Mouse (Mus musculus) G1E (cell line): Measurements from ENCODE around the gene Vps50. TPM values are rescaled to one million over a fixed set of nuclear protein-coding genes. Genes with fewer than 3 reads are reported as not detected.

Experiments
- ATAC-seq: 2 replicates; pipeline ENCODE4 v1.8.0; 2016; ENCODE audit warnings: mild to moderate bottlenecking; ENCODE audit not compliant: insufficient number of reproducible peaks, poor library complexity, low FRiP score, severe bottlenecking; ENCODE audit errors: extremely low read depth
- DNase-seq: peaks from one replicate; pipeline ENCODE4 v3.0.0; 2012; ENCODE audit warnings: low spot score
- H3K27me3 ChIP-seq: 2 replicates; pipeline ENCODE4 v1.6.1; 2012; ENCODE audit warnings: mild to moderate bottlenecking, low read length, inconsistent platforms; ENCODE audit not compliant: insufficient read depth
- H3K36me3 ChIP-seq: replicated peaks from 2 replicates; pipeline ENCODE3; 2012; ENCODE audit warnings: mild to moderate bottlenecking, inconsistent platforms
- H3K4me1 ChIP-seq: 2 replicates; pipeline ENCODE4 v1.6.1; 2012; ENCODE audit warnings: low read depth, low read length, inconsistent platforms, mixed read lengths; ENCODE audit not compliant: insufficient read depth
- H3K4me3 ChIP-seq: 2 replicates; pipeline ENCODE4 v1.5.1; 2012; ENCODE audit warnings: low read depth, mild to moderate bottlenecking, inconsistent platforms, low read length, moderate library complexity, mixed read lengths
- H3K9me3 ChIP-seq: replicated peaks from 2 replicates; pipeline ENCODE4 v1.6.1; 2012; ENCODE audit warnings: inconsistent platforms
- CTCF ChIP-seq: IDR thresholded peaks from 2 replicates; pipeline ENCODE4 v1.5.1; 2012; ENCODE audit warnings: low read depth, low read length, inconsistent platforms, mixed read lengths
- GATA1 ChIP-seq: IDR thresholded peaks from 2 replicates; pipeline ENCODE4 v1.6.1; 2012; ENCODE audit warnings: borderline replicate concordance, low read length, inconsistent platforms, mixed read lengths
- GATA2 ChIP-seq: IDR thresholded peaks from 2 replicates; pipeline ENCODE4 v1.6.1; 2012; ENCODE audit warnings: low read depth, low read length, inconsistent platforms, borderline replicate concordance
- POLR2AphosphoS5 ChIP-seq: IDR thresholded peaks from 2 replicates; pipeline ENCODE4 v1.6.1; 2012; ENCODE audit warnings: low read depth, low read length, inconsistent platforms; ENCODE audit not compliant: insufficient replicate concordance
- TAL1 ChIP-seq: conservative IDR thresholded peaks from 2 replicates; pipeline ENCODE4 v1.6.1; 2012; ENCODE audit warnings: low read depth, low read length, inconsistent platforms, mixed read lengths
- polyA plus RNA-seq: library from polyadenylated mRNA; stranded (reverse); fragments of >175 nt; gene quantifications from 2 replicates; pipeline ENCODE4 v1.2.3, GENCODE M21; 2012
- total RNA-seq, 2 experiments: library from RNA; stranded (forward) in 1 of 2; stranded (reverse) in 1 of 2; fragments of 200-1000 nt in 1 of 2; fragments of >200 nt in 1 of 2; fragmentation: Nextera tagmentation in 1 of 2; gene quantifications; 2 replicates each; pipeline ENCODE4 v1.2.3; 2014 to 2017

Gene Vps50
- total and polyA plus RNA-seq, 3 experiments = 1.6 to 49.2 (median 24.5) TPM

- TF ChIP-seq CTCF (no peak), POLR2AphosphoS5 (no peak), GATA1 (no peak), GATA2 (no peak), TAL1 (no peak)
- Histone ChIP-seq H3K36me3 (no peaks in the 10 kb centered on the region), H3K4me3 (no peak overlapping the region), H3K4me1 (no peaks in the 10 kb centered on the region), H3K27me3 (no peaks in the 10 kb centered on the region; the same call in 1 of the 2 replicates), H3K9me3 (no peaks in the 10 kb centered on the region)
- ATAC-seq (no peak), DNase-seq (no peak)
Observed at GRCm38 (mm10) chr6:3470706-3471105, 27.5 kb upstream of the Vps50 start.

GRCm38 (mm10) chr6:3476299-3476698 is 21.9 kb upstream of the Vps50 start:
- DNase-seq (no peak), ATAC-seq (no peak)
- no peak for TF ChIP-seq CTCF
- no peak for TF ChIP-seq TAL1
- no peak for TF ChIP-seq POLR2AphosphoS5
- no peak for TF ChIP-seq GATA1
- TF ChIP-seq GATA2 = no peak
- Histone ChIP-seq H3K9me3 (no peaks in the 10 kb centered on the region), H3K4me3 (no peak overlapping the region), H3K4me1 (no peaks in the 10 kb centered on the region), H3K27me3 (no peaks in the 10 kb centered on the region; the same call in 1 of the 2 replicates), H3K36me3 (no peaks in the 10 kb centered on the region)

DNA sequence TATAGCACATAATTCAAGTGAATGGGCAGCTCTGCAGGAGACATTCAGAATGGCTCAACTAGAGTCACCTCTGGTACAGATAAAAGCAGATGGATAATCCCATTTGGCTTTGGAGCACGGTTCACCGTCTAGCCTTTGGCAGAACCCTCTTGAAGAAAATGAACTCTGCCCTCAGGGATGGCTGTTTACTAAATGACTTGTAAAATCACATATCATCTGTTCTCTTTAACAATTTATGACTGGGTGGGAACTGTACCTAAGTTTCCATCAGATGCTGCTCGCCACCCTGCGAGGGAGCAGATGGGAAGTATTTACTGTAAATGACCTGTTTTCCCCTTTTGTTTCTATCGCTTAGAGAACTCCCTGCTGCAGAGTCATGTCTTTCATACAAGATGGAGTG is 18.3 kb upstream of the Vps50 start:
- TF ChIP-seq CTCF = no peak
- no peak for TF ChIP-seq GATA2
- TF ChIP-seq POLR2AphosphoS5 = no peak
- no peak for TF ChIP-seq GATA1
- TF ChIP-seq TAL1 = no peak
- no peaks in the 10 kb centered on the region for H3K36me3 ChIP-seq

GRCm38 (mm10) chr6:3481705-3482104 is 16.5 kb upstream of the Vps50 start:
- H3K4me1 ChIP-seq = no peaks in the 10 kb centered on the region
- H3K27me3 ChIP-seq = no peaks in the 10 kb centered on the region; the same call in 1 of the 2 replicates
- DNase-seq (no peak), ATAC-seq (no peak)
- H3K36me3 ChIP-seq = no peaks in the 10 kb centered on the region
- TF ChIP-seq GATA2 (no peak), GATA1 (no peak), POLR2AphosphoS5 (no peak), CTCF (no peak)
- no peaks in the 10 kb centered on the region for H3K9me3 ChIP-seq
- no peak overlapping the region for H3K4me3 ChIP-seq

More for the DNA sequence above, 18.3 kb upstream of the Vps50 start:
- Histone ChIP-seq H3K27me3 (no peaks in the 10 kb centered on the region; the same call in 1 of the 2 replicates), H3K4me1 (no peaks in the 10 kb centered on the region), H3K9me3 (no peaks in the 10 kb centered on the region), H3K4me3 (no peak overlapping the region)
- DNase-seq = no peak
- no peak for ATAC-seq

- no peaks in the 10 kb centered on the region for H3K9me3 ChIP-seq
- H3K27me3 ChIP-seq = peaks cover 6% of the 10 kb centered on the region
- no peaks in the 10 kb centered on the region for H3K4me1 ChIP-seq
- H3K36me3 ChIP-seq = no peaks in the 10 kb centered on the region
- H3K4me3 ChIP-seq = no peak overlapping the region
- ATAC-seq = no peak
- no peak for TF ChIP-seq POLR2AphosphoS5
- no peak for TF ChIP-seq GATA2
- TF ChIP-seq GATA1 = no peak
- no peak for TF ChIP-seq TAL1
- no peak for TF ChIP-seq CTCF
- DNase-seq = no peak
Observed at GRCm38 (mm10) chr6:3485133-3485532, 13.0 kb upstream of the Vps50 start.

DNA sequence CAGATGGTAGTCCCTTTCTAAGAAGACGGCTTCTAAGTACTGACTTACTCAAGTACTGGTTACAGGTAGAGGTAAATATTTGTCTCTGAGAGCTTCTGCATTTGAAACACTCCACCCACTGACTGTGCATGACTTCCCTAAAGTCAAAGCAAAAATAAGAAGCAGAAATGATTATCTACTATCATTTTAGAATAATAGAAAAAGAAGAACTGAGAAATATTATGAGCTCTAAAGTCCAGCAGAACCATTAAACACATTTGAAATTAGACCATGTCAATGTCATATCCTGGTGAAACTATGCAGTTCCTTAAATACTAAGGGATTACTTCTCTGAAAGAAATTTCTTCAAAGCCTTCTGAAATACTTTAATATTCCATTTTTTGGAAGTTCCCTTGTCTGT is 10.8 kb upstream of the Vps50 start:
- DNase-seq (no peak), ATAC-seq (no peak)
- H3K4me3 ChIP-seq = no peak overlapping the region
- no peak for TF ChIP-seq GATA1
- H3K9me3 ChIP-seq = no peaks in the 10 kb centered on the region
- no peaks in the 10 kb centered on the region for H3K36me3 ChIP-seq
- H3K4me1 ChIP-seq = no peaks in the 10 kb centered on the region
- H3K27me3 ChIP-seq = peaks cover 6% of the 10 kb centered on the region

DNA sequence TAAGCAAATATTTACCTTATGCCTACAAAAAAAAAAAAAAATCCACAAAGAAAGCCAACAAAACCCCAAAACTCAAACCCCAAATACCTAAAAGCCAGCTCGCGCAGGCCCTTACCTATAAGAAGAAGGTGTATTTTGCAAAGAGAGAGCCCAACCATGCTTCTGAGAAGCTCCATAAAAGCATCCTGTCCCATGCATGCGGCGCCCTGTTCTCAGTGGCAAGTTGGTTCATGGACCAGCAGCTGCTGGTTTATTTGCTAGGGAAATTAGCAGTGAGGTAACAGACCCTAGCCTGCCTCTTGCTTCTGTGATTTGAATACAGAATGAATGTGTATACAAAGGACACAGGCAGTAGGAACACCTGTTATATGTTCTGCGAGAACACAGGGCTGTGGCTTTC is 3.9 kb upstream of the Vps50 start:
- no peak for ATAC-seq
- Histone ChIP-seq H3K4me1 (peaks cover 6% of the 10 kb centered on the region), H3K27me3 (0 out of 2 replicates have a peak, but pooled peaks cover 3% of the 10 kb centered on the region), H3K36me3 (no peaks in the 10 kb centered on the region), H3K4me3 (no peak overlapping the region), H3K9me3 (no peaks in the 10 kb centered on the region)
- DNase-seq = no peak
- TF ChIP-seq GATA1 = no peak
- no peak for TF ChIP-seq CTCF
- TF ChIP-seq POLR2AphosphoS5 = no peak
- no peak for TF ChIP-seq TAL1
